Mouse (Mus musculus) G1E (cell line): ENCODE data around the gene Ap2s1.

ENCODE experiments used
- CTCF ChIP-seq: IDR thresholded peaks from 2 replicates; pipeline ENCODE4 v1.5.1; 2012; ENCODE audit warnings: low read depth, low read length, inconsistent platforms, mixed read lengths
- GATA1 ChIP-seq: IDR thresholded peaks from 2 replicates; pipeline ENCODE4 v1.6.1; 2012; ENCODE audit warnings: borderline replicate concordance, low read length, inconsistent platforms, mixed read lengths
- GATA2 ChIP-seq: IDR thresholded peaks from 2 replicates; pipeline ENCODE4 v1.6.1; 2012; ENCODE audit warnings: low read depth, low read length, inconsistent platforms, borderline replicate concordance

DNA sequence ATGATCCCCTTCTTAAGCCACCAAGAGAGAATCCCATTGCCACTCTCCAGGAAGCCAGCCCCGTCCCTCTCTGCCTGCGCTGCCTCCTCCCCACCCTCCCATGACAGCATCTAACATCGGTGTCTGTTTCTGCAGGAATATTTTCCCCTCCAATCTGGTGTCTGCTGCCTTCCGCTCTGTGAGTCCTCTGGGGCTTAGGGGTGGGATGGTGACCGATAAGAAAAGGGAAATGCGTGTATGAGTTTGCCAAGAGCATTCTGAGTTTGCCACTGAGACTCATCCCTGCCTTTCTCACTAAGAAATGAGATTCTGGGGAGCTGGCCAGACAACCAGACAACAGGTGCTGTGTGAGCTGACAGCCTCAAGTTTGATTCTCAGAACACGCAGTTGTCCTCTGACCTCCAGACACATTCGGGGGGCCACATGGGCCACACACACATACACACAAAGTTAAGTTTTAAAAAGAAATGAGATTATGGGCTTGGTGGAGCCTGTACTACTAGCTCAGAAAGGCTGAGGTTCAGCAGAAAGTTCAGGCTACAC, 47.4 kb downstream of the Ap2s1 start:
- TF ChIP-seq CTCF (no peak), GATA2 (no peak), GATA1 (no peak)
